Mouse (Mus musculus) MEL (cell line): ENCODE measurements at regions not wholly inside any gene's neighbourhood (a gene's known extent, or its start where the extent isn't known, plus 50 kb on each side); places are given as distances from the start of the nearest gene placed in this dataset.

Experiments used
- DNase-seq: peaks from one replicate; pipeline ENCODE4 v3.0.0; 2011; ENCODE audit warnings: low read depth, low spot score
- H3K27ac ChIP-seq: 2 replicates; pipeline ENCODE4 v1.5.1; 2012; ENCODE audit warnings: low read depth, mild to moderate bottlenecking, control low read depth, low read length, moderate library complexity; ENCODE audit not compliant: control insufficient read depth
- H3K27me3 ChIP-seq, 2 experiments: fragments of 150-350 bp in 1 of 2; sonication (generic) in 1 of 2; 2 replicates each; pipeline ENCODE4 v1.6.1; 2012; ENCODE audit warnings: low read length in 2 of 2, mild to moderate bottlenecking in 2 of 2, improper control_type of control experiment in 1 of 2, moderate library complexity in 1 of 2; ENCODE audit not compliant: insufficient read depth in 2 of 2, control insufficient read depth in 1 of 2
- H3K36me3 ChIP-seq, 2 experiments: 2 replicates each; pipeline ENCODE4 v1.6.1; 2012 to 2014; ENCODE audit warnings: low read length in 2 of 2, improper control_type of control experiment in 1 of 2, inconsistent platforms in 1 of 2, mild to moderate bottlenecking in 1 of 2; ENCODE audit not compliant: insufficient read depth in 2 of 2, control insufficient read depth in 1 of 2
- H3K4me1 ChIP-seq, 2 experiments: fragments of 150-350 bp in 1 of 2; sonication (generic) in 1 of 2; 2 replicates each; pipeline ENCODE4 v1.6.1; 2012; ENCODE audit warnings: low read length in 2 of 2, improper control_type of control experiment in 1 of 2, mild to moderate bottlenecking in 1 of 2; ENCODE audit not compliant: insufficient read depth in 2 of 2, control insufficient read depth in 1 of 2
- H3K4me3 ChIP-seq, 2 experiments: fragments of 150-350 bp in 1 of 2; sonication (generic) in 1 of 2; 2 replicates each; pipeline ENCODE4 v1.5.1; 2012; ENCODE audit warnings: low read depth in 2 of 2, low read length in 2 of 2, mild to moderate bottlenecking in 2 of 2, moderate library complexity in 2 of 2, control low read depth in 1 of 2, improper control_type of control experiment in 1 of 2; ENCODE audit not compliant: control insufficient read depth in 1 of 2, insufficient read depth in 1 of 2
- H3K79me2 ChIP-seq: 2 replicates; pipeline ENCODE4 v1.6.1; 2012; ENCODE audit warnings: mild to moderate bottlenecking, low read length, moderate library complexity; ENCODE audit not compliant: control insufficient read depth, poor library complexity, insufficient read depth
- H3K9ac ChIP-seq: 2 replicates; pipeline ENCODE4 v1.6.1; 2012; ENCODE audit warnings: low read depth, mild to moderate bottlenecking, control low read depth, low read length, moderate library complexity; ENCODE audit not compliant: control insufficient read depth, poor library complexity, severe bottlenecking
- H3K9me3 ChIP-seq: fragments of 150-350 bp; sonication (generic); replicated peaks from 2 replicates; pipeline ENCODE4 v1.6.1; 2012; ENCODE audit warnings: mild to moderate bottlenecking, low read length, improper control_type of control experiment, moderate library complexity; ENCODE audit not compliant: insufficient read depth
- BHLHE40 ChIP-seq: IDR thresholded peaks from 2 replicates; pipeline ENCODE4 v1.6.1; 2012; ENCODE audit warnings: low read depth, mild to moderate bottlenecking, inconsistent platforms, low read length, improper control_type of control experiment, borderline replicate concordance
- CHD1 ChIP-seq: IDR thresholded peaks from 2 replicates; pipeline ENCODE4 v1.6.1; 2012; ENCODE audit warnings: low read depth, mild to moderate bottlenecking, inconsistent platforms, low read length, improper control_type of control experiment
- CTCF ChIP-seq, 3 experiments: IDR thresholded peaks in 2 of 3; conservative IDR thresholded peaks in 1 of 3; 2 replicates each; pipeline ENCODE4 v1.5.1; 2011 to 2012; ENCODE audit warnings: low read length in 3 of 3, low read depth in 2 of 3, mild to moderate bottlenecking in 2 of 3, improper control_type of control experiment in 1 of 3, inconsistent platforms in 1 of 3, mixed read lengths in 1 of 3, moderate library complexity in 1 of 3; ENCODE audit not compliant: control insufficient read depth in 1 of 3, insufficient read depth in 1 of 3, poor library complexity in 1 of 3, severe bottlenecking in 1 of 3
- ETS1 ChIP-seq: IDR thresholded peaks from 2 replicates; pipeline ENCODE4 v1.6.1; 2012; ENCODE audit warnings: low read depth, mild to moderate bottlenecking, inconsistent platforms, low read length, improper control_type of control experiment, moderate library complexity
- GABPA ChIP-seq: IDR thresholded peaks from 2 replicates; pipeline ENCODE4 v1.6.1; 2012; ENCODE audit warnings: low read depth, mild to moderate bottlenecking, inconsistent platforms, low read length, improper control_type of control experiment, moderate library complexity
- JUND ChIP-seq: IDR thresholded peaks from 2 replicates; pipeline ENCODE4 v1.6.1; 2011; ENCODE audit warnings: low read depth, mild to moderate bottlenecking, improper control_type of control experiment, low read length
- KAT2A ChIP-seq: conservative IDR thresholded peaks from 2 replicates; pipeline ENCODE4 v1.6.1; 2012; ENCODE audit warnings: low read depth, low read length, improper control_type of control experiment, inconsistent platforms
- MAFK ChIP-seq: IDR thresholded peaks from 2 replicates; pipeline ENCODE4 v1.6.1; 2011; ENCODE audit warnings: low read depth, mild to moderate bottlenecking, low read length, improper control_type of control experiment, borderline replicate concordance
- MAX ChIP-seq: IDR thresholded peaks from 2 replicates; pipeline ENCODE4 v1.6.1; 2011; ENCODE audit warnings: low read length, improper control_type of control experiment
- MAZ ChIP-seq: IDR thresholded peaks from 2 replicates; pipeline ENCODE4 v1.6.1; 2012; ENCODE audit warnings: low read depth, mild to moderate bottlenecking, inconsistent platforms, low read length, improper control_type of control experiment
- MYC ChIP-seq: IDR thresholded peaks from 2 replicates; pipeline ENCODE4 v1.6.1; 2011; ENCODE audit warnings: low read depth, mild to moderate bottlenecking, low read length, improper control_type of control experiment, moderate library complexity
- NRF1 ChIP-seq: IDR thresholded peaks from 2 replicates; pipeline ENCODE4 v1.6.1; 2014; ENCODE audit warnings: low read depth, mild to moderate bottlenecking, inconsistent platforms, low read length, improper control_type of control experiment, moderate library complexity; ENCODE audit not compliant: poor library complexity, insufficient read depth, severe bottlenecking
- POLR2A ChIP-seq, 2 experiments: IDR thresholded peaks; 2 replicates each; pipeline ENCODE4 v1.6.1; 2011 to 2012; ENCODE audit warnings: low read length in 2 of 2, mild to moderate bottlenecking in 2 of 2, control low read depth in 1 of 2, improper control_type of control experiment in 1 of 2, low read depth in 1 of 2, moderate library complexity in 1 of 2; ENCODE audit not compliant: control insufficient read depth in 1 of 2, insufficient read depth in 1 of 2, poor library complexity in 1 of 2
- RCOR1 ChIP-seq: IDR thresholded peaks from 2 replicates; pipeline ENCODE4 v1.6.1; 2012; ENCODE audit warnings: low read depth, mild to moderate bottlenecking, inconsistent platforms, low read length, improper control_type of control experiment
- TAL1 ChIP-seq: IDR thresholded peaks from 2 replicates; pipeline ENCODE4 v1.6.1; 2012; ENCODE audit warnings: mild to moderate bottlenecking, inconsistent platforms, low read length, moderate library complexity, mixed read lengths
- TBP ChIP-seq: IDR thresholded peaks from 2 replicates; pipeline ENCODE4 v1.8.0; 2011; ENCODE audit warnings: low read depth, low read length, improper control_type of control experiment
- UBTF ChIP-seq: IDR thresholded peaks from 2 replicates; pipeline ENCODE4 v1.6.1; 2012; ENCODE audit warnings: low read depth, mild to moderate bottlenecking, inconsistent platforms, low read length, improper control_type of control experiment, moderate library complexity, borderline replicate concordance; ENCODE audit not compliant: insufficient read depth
- USF1 ChIP-seq: IDR thresholded peaks from 2 replicates; pipeline ENCODE4 v1.6.1; 2014; ENCODE audit warnings: low read depth, mild to moderate bottlenecking, inconsistent platforms, low read length, improper control_type of control experiment, moderate library complexity
- USF2 ChIP-seq, 2 experiments: IDR thresholded peaks; 2 replicates each; pipeline ENCODE4 v1.6.1; 2011 to 2012; ENCODE audit warnings: improper control_type of control experiment in 2 of 2, low read length in 2 of 2, borderline replicate concordance in 1 of 2, inconsistent platforms in 1 of 2, low read depth in 1 of 2, mild to moderate bottlenecking in 1 of 2; ENCODE audit not compliant: insufficient read depth in 1 of 2
- ZC3H11A ChIP-seq: IDR thresholded peaks from 2 replicates; pipeline ENCODE4 v1.6.1; 2012; ENCODE audit warnings: low read depth, mild to moderate bottlenecking, inconsistent platforms, low read length, improper control_type of control experiment
- ZKSCAN1 ChIP-seq: IDR thresholded peaks from 2 replicates; pipeline ENCODE4 v1.6.1; 2012; ENCODE audit warnings: low read depth, mild to moderate bottlenecking, inconsistent platforms, low read length, improper control_type of control experiment, moderate library complexity
- ZMIZ1 ChIP-seq: IDR thresholded peaks from 2 replicates; pipeline ENCODE4 v1.6.1; 2012; ENCODE audit warnings: low read depth, mild to moderate bottlenecking, inconsistent platforms, low read length, improper control_type of control experiment, moderate library complexity

DNA sequence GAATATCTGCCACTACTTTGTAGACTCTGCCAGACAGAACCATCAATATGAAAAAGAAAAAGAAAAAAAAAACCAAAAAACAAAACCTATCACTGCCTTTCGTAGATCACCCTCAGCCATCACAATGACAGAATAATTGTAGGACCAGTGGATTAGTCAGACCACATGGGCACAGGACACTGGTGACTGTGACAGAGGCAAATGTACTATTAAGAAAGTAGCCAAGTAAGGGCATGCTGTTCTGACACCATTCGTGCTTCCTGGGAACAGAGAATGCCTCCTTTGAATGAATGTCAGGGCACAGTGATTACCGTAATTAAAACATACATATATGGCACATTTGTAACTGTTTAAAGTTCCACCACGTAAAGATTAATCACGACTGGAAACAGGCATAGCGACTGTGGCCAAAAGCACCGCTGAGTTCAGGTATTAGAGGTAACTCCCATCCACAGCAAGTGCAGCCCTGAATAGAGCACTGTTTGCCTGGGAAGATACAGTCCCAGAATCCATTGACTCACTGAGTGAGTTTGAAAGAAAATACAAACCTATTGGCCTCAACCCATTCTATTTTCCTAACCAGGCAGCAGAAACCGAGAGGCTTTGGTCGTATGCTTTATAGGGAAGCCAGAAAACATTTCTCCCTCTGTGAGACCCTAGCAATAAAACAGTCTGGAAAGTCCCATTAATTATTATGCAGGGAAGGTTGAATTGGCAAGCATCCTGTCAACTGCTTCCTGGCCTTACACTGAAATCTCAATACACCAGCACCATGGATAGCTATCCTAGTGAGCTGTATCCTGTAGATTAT, 312.2 kb upstream of the Itga1 start:
- Histone ChIP-seq H3K9me3 (no peaks in the 10 kb centered on the region), H3K4me3 (no peak overlapping the region), H3K36me3 (no peaks in the 10 kb centered on the region), H3K9ac (no peak overlapping the region), H3K4me1 (no peaks in the 10 kb centered on the region), H3K79me2 (no peaks in the 10 kb centered on the region), H3K27me3 (no peaks in the 10 kb centered on the region), H3K27ac (no peak overlapping the region)
- DNase-seq = no peak
- TF ChIP-seq ZMIZ1 (no peak), TAL1 (no peak), KAT2A (no peak), MAX (no peak), UBTF (no peak), JUND (no peak), CHD1 (no peak), GABPA (no peak), MAFK (no peak), ETS1 (no peak), USF2 (IDR thresholded peaks at IDR 0.05; ENCODE audit: borderline replicate concordance in 1 of 2, insufficient read depth in 1 of 2, low read depth in 1 of 2, low read length in 2 of 2) (no peak), RCOR1 (no peak), TBP (no peak), ZKSCAN1 (no peak), MYC (no peak), NRF1 (no peak), USF1 (no peak), MAZ (no peak)

DNA sequence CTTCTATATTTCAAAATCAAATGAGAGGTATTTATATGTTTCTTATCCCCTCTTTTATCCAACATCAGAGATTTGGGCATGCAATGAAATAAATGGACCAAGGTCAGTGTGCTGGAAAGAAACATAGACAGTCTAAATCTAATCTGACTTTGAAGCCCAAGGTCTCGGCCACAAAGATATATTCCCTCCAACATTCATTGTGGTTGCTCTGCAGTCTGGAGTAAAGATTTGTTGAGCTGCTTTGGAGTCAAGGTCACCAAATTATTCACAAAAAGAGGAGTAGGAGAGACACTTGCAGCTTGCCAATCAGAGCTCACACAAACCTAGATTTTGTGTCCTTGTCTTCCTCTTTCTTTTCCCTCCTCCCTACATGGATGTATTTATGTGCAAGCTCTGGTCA, 304.2 kb upstream of the Itga1 start:
- Histone ChIP-seq H3K9ac (no peak overlapping the region), H3K9me3 (no peaks in the 10 kb centered on the region)
- TF ChIP-seq BHLHE40 (no peak), USF1 (no peak), MAFK (no peak), USF2 (IDR thresholded peaks at IDR 0.05; ENCODE audit: borderline replicate concordance in 1 of 2, insufficient read depth in 1 of 2, low read depth in 1 of 2, low read length in 2 of 2) (no peak), KAT2A (no peak), MAZ (no peak), CTCF (IDR thresholded peaks at IDR 0.05 in 2 of 3, conservative IDR thresholded peaks at IDR 0.05 in 1 of 3; ENCODE audit: control insufficient read depth in 1 of 3, insufficient read depth in 1 of 3, low read depth in 2 of 3, low read length in 3 of 3, poor library complexity in 1 of 3, severe bottlenecking in 1 of 3) (no peak), JUND (no peak), RCOR1 (no peak), POLR2A (IDR thresholded peaks at IDR 0.05; ENCODE audit: control insufficient read depth in 1 of 2, insufficient read depth in 1 of 2, low read depth in 1 of 2, low read length in 2 of 2, poor library complexity in 1 of 2) (no peak), ZC3H11A (no peak)

More for the DNA sequence above, 304.2 kb upstream of the Itga1 start:
- H3K27me3 ChIP-seq = no peaks in the 10 kb centered on the region
- DNase-seq = no peak
- H3K4me1 ChIP-seq = no peaks in the 10 kb centered on the region
- no peak overlapping the region for H3K27ac ChIP-seq
- no peaks in the 10 kb centered on the region for H3K36me3 ChIP-seq
- no peak overlapping the region for H3K4me3 ChIP-seq
- H3K79me2 ChIP-seq = no peaks in the 10 kb centered on the region
